Mouse (Mus musculus) liver, adult 2 months (tissue): Measurements from ENCODE around the gene Olfr95.

Experiments
- CTCF ChIP-seq: fragments of 200-500 bp; IDR thresholded peaks from 2 replicates; pipeline ENCODE4 v1.5.1; 2011; ENCODE audit warnings: low read depth, low read length, control low read depth
- POLR2A ChIP-seq: fragments of 200-500 bp; IDR thresholded peaks from 2 replicates; pipeline ENCODE4 v1.6.1; 2011; ENCODE audit warnings: low read length, control low read depth; ENCODE audit not compliant: insufficient read depth; ENCODE audit errors: extremely low read depth

GRCm38 (mm10) chr17:37203206-37203916, 9.6 kb downstream of the Olfr95 start:
- TF ChIP-seq CTCF = peak; percentile 86
- TF ChIP-seq POLR2A = no peak
